Mouse (Mus musculus) cerebellum, adult 11 months (tissue): ENCODE measurements around the gene Nr1h4.
"Not testable (repeated sequence)": the region's sequence is repeated elsewhere in the genome, so short reads cannot be mapped to it uniquely, and the experiment has no call there.

ENCODE experiments used
- DNase-seq: peaks from one replicate; pipeline ENCODE4 v3.0.0; 2022

Nr1h4 gene

GRCm38 (mm10) chr10:89532929-89533727 lies at the start of gene Nr1h4:
Gene Nr1h4 (minus strand): TSS chr10:89533585.
- peak; percentile 24 for DNase-seq

GRCm38 (mm10) chr10:89578801-89579200 lies 45.4 kb upstream of the Nr1h4 start:
- DNase-seq, result no peak

GRCm38 (mm10) chr10:89577666-89578065 lies 44.3 kb upstream of the Nr1h4 start:
- DNase-seq, result no peak

- no peak for DNase-seq
Observed at GRCm38 (mm10) chr10:89573421-89573820, 40.0 kb upstream of the Nr1h4 start.

- DNase-seq, result no peak
Observed at GRCm38 (mm10) chr10:89572946-89573345, 39.6 kb upstream of the Nr1h4 start.

GRCm38 (mm10) chr10:89567391-89567790 lies 34.0 kb upstream of the Nr1h4 start:
- DNase-seq, result no peak

GRCm38 (mm10) chr10:89565301-89566022 lies 32.1 kb upstream of the Nr1h4 start:
- DNase-seq, result no peak

- DNase-seq, result no peak
Observed at GRCm38 (mm10) chr10:89562113-89562512, 28.7 kb upstream of the Nr1h4 start.

- DNase-seq, result no peak
Observed at GRCm38 (mm10) chr10:89559351-89559750, 26.0 kb upstream of the Nr1h4 start.

GRCm38 (mm10) chr10:89554885-89555284 lies 21.5 kb upstream of the Nr1h4 start:
- not testable (repeated sequence) for DNase-seq

GRCm38 (mm10) chr10:89553855-89554254 lies 20.5 kb upstream of the Nr1h4 start:
- DNase-seq, result not testable (repeated sequence)

- no peak for DNase-seq
Observed at GRCm38 (mm10) chr10:89553015-89553414, 19.6 kb upstream of the Nr1h4 start.

- no peak for DNase-seq
Observed at GRCm38 (mm10) chr10:89551657-89552056, 18.3 kb upstream of the Nr1h4 start.

GRCm38 (mm10) chr10:89548028-89548427 lies 14.6 kb upstream of the Nr1h4 start:
- no peak for DNase-seq

- DNase-seq, result no peak
Observed at GRCm38 (mm10) chr10:89546989-89547388, 13.6 kb upstream of the Nr1h4 start.

- no peak for DNase-seq
Observed at GRCm38 (mm10) chr10:89543867-89544266, 10.5 kb upstream of the Nr1h4 start.

- DNase-seq, result no peak
Observed at GRCm38 (mm10) chr10:89542321-89542720, 8.9 kb upstream of the Nr1h4 start.

GRCm38 (mm10) chr10:89532451-89532850 lies 934 bp downstream of the Nr1h4 start:
- DNase-seq, result no peak

- DNase-seq, result no peak
Observed at GRCm38 (mm10) chr10:89531976-89532375, 1.4 kb downstream of the Nr1h4 start.

- no peak for DNase-seq
Observed at GRCm38 (mm10) chr10:89531194-89531634, 2.2 kb downstream of the Nr1h4 start.

- DNase-seq, result no peak
Observed at GRCm38 (mm10) chr10:89527054-89527453, 6.3 kb downstream of the Nr1h4 start.

- DNase-seq, result no peak
Observed at GRCm38 (mm10) chr10:89525823-89526222, 7.6 kb downstream of the Nr1h4 start.

- DNase-seq, result no peak
Observed at GRCm38 (mm10) chr10:89522481-89522880, 10.9 kb downstream of the Nr1h4 start.

GRCm38 (mm10) chr10:89521790-89522431 lies 11.5 kb downstream of the Nr1h4 start:
- DNase-seq, result no peak
